Mouse (Mus musculus) adrenal gland, adult 2 months (tissue): ENCODE measurements around the gene Atpaf2. TPM values are rescaled to one million over a fixed set of nuclear protein-coding genes. Genes with fewer than 3 reads are reported as not detected.

ENCODE experiments used
- DNase-seq: peaks from one replicate; pipeline ENCODE4 v3.0.0; 2021
- polyA plus RNA-seq: library from polyadenylated mRNA; depleted of rRNA; stranded (reverse); fragments of >200 nt; gene quantifications from 2 replicates; pipeline ENCODE4 v1.2.3, GENCODE M21; 2012
- total RNA-seq, 2 experiments: library from RNA; stranded (reverse); gene quantifications; 2 replicates each; pipeline ENCODE4 v1.2.3; 2021

Atpaf2 gene
- total and polyA plus RNA-seq, 3 experiments: 48.7 to 90.9 (median 81.2) TPM

GRCm38 (mm10) chr11:60397172-60397571 lies 21.1 kb downstream of the Atpaf2 start:
- no peak for DNase-seq

- no peak for DNase-seq
Measured at GRCm38 (mm10) chr11:60396546-60396945, 21.7 kb downstream of the Atpaf2 start.

GRCm38 (mm10) chr11:60391346-60391745 lies 26.9 kb downstream of the Atpaf2 start:
- DNase-seq: no peak

GRCm38 (mm10) chr11:60387944-60388343 lies 30.3 kb downstream of the Atpaf2 start:
- no peak for DNase-seq

GRCm38 (mm10) chr11:60385946-60386345 lies 32.3 kb downstream of the Atpaf2 start:
- no peak for DNase-seq

- no peak for DNase-seq
Measured at GRCm38 (mm10) chr11:60384762-60385421, 33.4 kb downstream of the Atpaf2 start.

- no peak for DNase-seq
Measured at GRCm38 (mm10) chr11:60383518-60383917, 34.7 kb downstream of the Atpaf2 start.

GRCm38 (mm10) chr11:60374481-60374880 lies 43.8 kb downstream of the Atpaf2 start:
- DNase-seq: no peak

GRCm38 (mm10) chr11:60370431-60370830 lies 47.8 kb downstream of the Atpaf2 start:
- no peak for DNase-seq

- DNase-seq: no peak
Measured at GRCm38 (mm10) chr11:60369448-60369847, 48.8 kb downstream of the Atpaf2 start.

- no peak for DNase-seq
Measured at GRCm38 (mm10) chr11:60368909-60369308, 49.3 kb downstream of the Atpaf2 start.

GRCm38 (mm10) chr11:60367256-60367655 lies 51.0 kb downstream of the Atpaf2 start:
- DNase-seq: no peak

- DNase-seq: no peak
Measured at GRCm38 (mm10) chr11:60366239-60367019, 51.8 kb downstream of the Atpaf2 start.

GRCm38 (mm10) chr11:60360631-60361201 lies 57.5 kb downstream of the Atpaf2 start:
- no peak for DNase-seq

- DNase-seq: no peak
Measured at GRCm38 (mm10) chr11:60359936-60360335, 58.3 kb downstream of the Atpaf2 start.

GRCm38 (mm10) chr11:60359138-60359537 lies 59.1 kb downstream of the Atpaf2 start:
- DNase-seq: no peak

- DNase-seq: no peak
Measured at GRCm38 (mm10) chr11:60358548-60358947, 59.7 kb downstream of the Atpaf2 start.

- no peak for DNase-seq
Measured at GRCm38 (mm10) chr11:60357116-60357515, 61.1 kb downstream of the Atpaf2 start.

GRCm38 (mm10) chr11:60355952-60356351 lies 62.3 kb downstream of the Atpaf2 start:
- no peak for DNase-seq

GRCm38 (mm10) chr11:60352559-60353411 lies 65.5 kb downstream of the Atpaf2 start, which contains the start of the genes Tom1l2 and Drc3:
Tom1l2 (minus strand) TSS chr11:60352905.
Drc3 (plus strand) TSS chr11:60353329.
- peak; percentile 100 for DNase-seq

GRCm38 (mm10) chr11:60351925-60352371 lies 66.3 kb downstream of the Atpaf2 start:
- DNase-seq: peak; percentile 59

- DNase-seq: peak; percentile 20
Measured at GRCm38 (mm10) chr11:60351388-60351787, 66.9 kb downstream of the Atpaf2 start.
